Mouse (Mus musculus) cortical plate, adult 2 months (tissue): ENCODE results near the gene Plekhh2. TPM values are rescaled to one million over a fixed set of nuclear protein-coding genes. Genes with fewer than 3 reads are reported as not detected.

Source experiments
- H3K27ac ChIP-seq: fragments of 200-500 bp; 2 replicates; pipeline ENCODE4 v1.5.1; 2012; ENCODE audit warnings: low read length, control low read depth, inconsistent platforms; ENCODE audit not compliant: insufficient read depth
- H3K4me1 ChIP-seq: fragments of 200-500 bp; 2 replicates; pipeline ENCODE4 v1.6.1; 2011; ENCODE audit warnings: low read length; ENCODE audit not compliant: control insufficient read depth, insufficient read depth
- H3K4me3 ChIP-seq: fragments of 200-500 bp; 2 replicates; pipeline ENCODE4 v1.5.1; 2011; ENCODE audit warnings: mild to moderate bottlenecking, low read length, control low read depth; ENCODE audit not compliant: insufficient read depth
- CTCF ChIP-seq: fragments of 200-500 bp; IDR thresholded peaks from 2 replicates; pipeline ENCODE4 v1.5.1; 2011; ENCODE audit warnings: mild to moderate bottlenecking, control low read depth, low read length; ENCODE audit not compliant: insufficient read depth; ENCODE audit errors: extremely low read depth
- POLR2A ChIP-seq: fragments of 200-500 bp; IDR thresholded peaks from 2 replicates; pipeline ENCODE4 v1.6.1; 2011; ENCODE audit warnings: mild to moderate bottlenecking, low read length, control low read depth; ENCODE audit not compliant: insufficient read depth; ENCODE audit errors: extremely low read depth
- polyA plus RNA-seq: library from polyadenylated mRNA; depleted of rRNA; stranded (reverse); fragments of >200 nt; gene quantifications from 2 replicates; pipeline ENCODE4 v1.2.3, GENCODE M21; 2012

Plekhh2 gene
- polyA plus RNA-seq, 1 experiment, result 4.8 TPM

DNA sequence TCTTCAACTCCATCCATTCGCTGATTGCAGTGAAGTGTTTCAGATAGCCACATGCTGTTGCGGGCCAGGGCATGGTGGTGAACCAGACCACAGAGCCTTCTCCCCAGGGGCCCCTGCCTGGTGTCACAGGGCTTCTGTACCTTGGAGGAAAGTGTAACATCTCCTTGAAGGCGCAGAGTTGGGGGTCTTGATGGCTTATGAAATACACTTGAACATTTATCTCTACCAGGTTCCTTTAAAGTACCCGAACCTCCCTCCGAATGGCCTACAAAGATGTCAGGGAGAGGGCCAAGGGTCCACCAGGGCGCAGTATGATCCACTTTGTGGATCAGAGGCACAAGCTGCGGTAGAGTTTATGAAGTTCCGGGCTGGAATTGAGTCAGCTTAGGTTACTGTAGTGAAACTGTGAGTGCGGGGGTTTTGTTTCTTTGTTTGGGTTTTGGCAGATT is 115.2 kb downstream of the Plekhh2 start:
- Histone ChIP-seq H3K4me3 (peak overlapping the region; percentile 63), H3K4me1 (no peaks in the 10 kb centered on the region; the same call in 1 of the 2 replicates), H3K27ac (no peak overlapping the region)
- TF ChIP-seq POLR2A (no peak), CTCF (no peak)

DNA sequence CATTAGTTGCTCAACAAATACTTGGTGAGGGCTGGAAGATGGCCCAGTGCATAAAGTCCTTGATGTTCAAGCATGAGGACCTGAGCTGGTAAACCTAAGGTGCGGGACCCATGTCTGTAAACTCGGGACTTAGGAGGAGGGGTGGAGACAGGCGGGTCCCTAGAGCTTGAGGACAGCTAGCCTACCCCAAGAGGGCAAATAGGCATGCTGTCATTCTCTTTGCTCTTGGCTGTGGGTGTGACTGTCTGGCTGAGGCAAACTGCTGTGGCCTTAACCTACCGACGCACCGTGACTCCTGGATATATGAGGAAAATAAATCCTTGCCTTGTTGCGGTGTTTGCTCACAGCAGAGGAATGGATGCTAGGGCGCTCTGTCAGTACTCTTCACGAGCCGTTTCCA is 116.0 kb downstream of the Plekhh2 start:
- Histone ChIP-seq H3K27ac (no peak overlapping the region), H3K4me1 (no peaks in the 10 kb centered on the region; the same call in 1 of the 2 replicates), H3K4me3 (no peak overlapping the region)
- TF ChIP-seq POLR2A, result no peak
- TF ChIP-seq CTCF, result no peak

DNA sequence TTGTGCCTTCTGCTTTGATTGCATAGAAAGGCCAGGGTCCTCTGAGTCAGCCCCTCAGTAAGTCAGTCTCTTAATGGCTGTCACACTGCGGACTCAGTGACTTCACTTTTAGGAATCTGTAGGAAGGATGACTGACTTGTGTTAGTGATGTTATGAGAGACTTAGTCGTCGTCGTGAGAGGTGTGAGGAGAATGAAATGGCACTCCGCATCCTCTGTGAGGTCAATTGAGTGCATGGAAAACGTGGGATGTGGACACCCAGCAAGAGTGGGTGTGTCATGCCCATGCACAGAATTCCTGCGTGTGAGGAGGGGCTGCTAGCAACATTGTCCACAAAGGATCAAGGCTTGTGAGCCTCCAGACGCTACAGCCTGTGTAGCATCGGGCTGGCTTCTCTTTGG is 116.9 kb downstream of the Plekhh2 start:
- H3K27ac ChIP-seq, result no peak overlapping the region
- no peak overlapping the region for H3K4me3 ChIP-seq
- TF ChIP-seq POLR2A (no peak), CTCF (no peak)
- H3K4me1 ChIP-seq, result no peaks in the 10 kb centered on the region; the same call in 1 of the 2 replicates

DNA sequence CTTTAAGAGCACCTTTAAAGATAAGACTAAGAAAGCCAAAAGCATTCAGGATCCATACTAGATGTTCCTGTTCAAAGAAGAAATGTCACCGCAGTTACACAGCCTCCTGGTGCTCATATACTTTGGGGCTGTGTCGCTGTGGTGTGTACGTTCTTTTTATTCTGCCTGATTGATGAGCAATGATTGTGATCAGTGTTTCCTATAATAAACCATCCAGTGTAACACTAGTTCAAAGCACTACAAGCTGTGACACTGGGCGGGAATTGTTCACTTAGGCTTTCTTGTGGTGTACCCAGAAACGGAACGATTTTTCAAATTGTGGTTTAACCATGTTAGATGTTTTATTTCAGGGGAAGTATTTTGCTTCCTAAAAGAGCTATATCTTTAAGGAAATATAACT is 120.1 kb downstream of the Plekhh2 start:
- Histone ChIP-seq H3K4me1 (no peaks in the 10 kb centered on the region; the same call in 1 of the 2 replicates), H3K4me3 (no peak overlapping the region), H3K27ac (no peak overlapping the region)
- TF ChIP-seq POLR2A, result no peak
- TF ChIP-seq CTCF, result no peak

DNA sequence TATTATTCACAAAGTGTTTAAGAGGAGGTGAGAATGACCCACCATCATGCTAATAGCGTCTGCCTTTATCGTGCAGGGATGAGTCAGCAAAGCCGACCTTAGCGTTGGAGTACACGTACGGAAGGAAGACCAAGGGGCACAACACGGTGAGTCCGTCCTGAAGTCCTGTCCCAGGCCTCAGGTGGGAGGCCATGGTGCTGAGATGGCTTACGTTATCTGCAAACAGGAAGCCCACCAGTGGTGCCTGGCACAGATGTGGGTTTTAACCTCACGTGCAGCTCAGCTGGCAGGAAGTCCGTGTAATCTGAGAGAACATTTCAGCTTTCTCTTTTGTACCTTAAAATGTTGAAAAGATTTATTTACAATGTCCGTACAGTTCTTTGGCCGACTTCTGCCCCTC is 121.7 kb downstream of the Plekhh2 start:
- Histone ChIP-seq H3K27ac (no peak overlapping the region), H3K4me3 (no peak overlapping the region), H3K4me1 (no peaks in the 10 kb centered on the region)
- TF ChIP-seq CTCF (no peak), POLR2A (no peak)

DNA sequence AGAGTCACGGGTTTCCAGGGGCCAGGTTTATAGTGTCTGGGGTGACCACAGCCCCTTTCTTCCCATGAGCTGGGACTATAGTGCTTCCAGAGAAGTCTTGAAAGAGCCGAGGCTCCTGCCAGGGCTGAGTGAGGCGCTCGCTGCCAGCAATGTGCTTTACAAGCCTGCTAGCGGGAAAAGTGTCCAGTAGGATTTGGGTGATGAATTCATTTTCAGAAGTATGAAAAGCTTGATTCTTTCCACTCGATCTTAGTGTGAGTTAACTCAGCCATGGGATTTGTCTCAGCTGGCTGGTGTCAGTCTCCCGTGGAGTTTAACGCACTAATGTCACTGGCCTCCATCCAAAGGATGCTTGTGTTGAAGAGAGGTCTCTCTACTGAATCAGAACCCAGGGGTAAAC is 124.6 kb downstream of the Plekhh2 start:
- TF ChIP-seq CTCF, result no peak
- no peak for TF ChIP-seq POLR2A
- Histone ChIP-seq H3K27ac (no peak overlapping the region), H3K4me3 (no peak overlapping the region), H3K4me1 (no peaks in the 10 kb centered on the region)

DNA sequence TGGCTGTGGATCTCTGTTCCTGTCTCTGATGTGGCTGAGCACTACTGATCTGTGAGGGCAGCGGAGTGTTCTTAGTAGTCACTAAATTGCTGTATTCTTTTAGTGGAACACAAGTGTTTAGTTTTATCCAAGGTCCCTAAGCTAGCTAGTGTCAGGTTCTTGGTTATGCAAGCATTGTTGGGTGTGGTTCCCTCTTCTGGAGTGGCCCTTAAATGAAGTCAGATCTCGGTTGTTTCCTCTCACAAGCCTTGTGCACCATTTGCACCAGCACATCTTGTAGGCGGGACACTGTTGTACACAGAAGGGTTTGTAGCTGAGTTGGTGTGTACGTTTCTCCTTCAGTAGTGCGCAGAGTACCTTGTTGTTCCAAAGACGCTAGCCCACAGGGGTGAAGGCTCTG is 126.3 kb downstream of the Plekhh2 start:
- no peak overlapping the region for H3K4me3 ChIP-seq
- H3K27ac ChIP-seq, result no peak overlapping the region
- H3K4me1 ChIP-seq, result peaks cover 4% of the 10 kb centered on the region; the same call in 1 of the 2 replicates
- no peak for TF ChIP-seq CTCF
- no peak for TF ChIP-seq POLR2A

DNA sequence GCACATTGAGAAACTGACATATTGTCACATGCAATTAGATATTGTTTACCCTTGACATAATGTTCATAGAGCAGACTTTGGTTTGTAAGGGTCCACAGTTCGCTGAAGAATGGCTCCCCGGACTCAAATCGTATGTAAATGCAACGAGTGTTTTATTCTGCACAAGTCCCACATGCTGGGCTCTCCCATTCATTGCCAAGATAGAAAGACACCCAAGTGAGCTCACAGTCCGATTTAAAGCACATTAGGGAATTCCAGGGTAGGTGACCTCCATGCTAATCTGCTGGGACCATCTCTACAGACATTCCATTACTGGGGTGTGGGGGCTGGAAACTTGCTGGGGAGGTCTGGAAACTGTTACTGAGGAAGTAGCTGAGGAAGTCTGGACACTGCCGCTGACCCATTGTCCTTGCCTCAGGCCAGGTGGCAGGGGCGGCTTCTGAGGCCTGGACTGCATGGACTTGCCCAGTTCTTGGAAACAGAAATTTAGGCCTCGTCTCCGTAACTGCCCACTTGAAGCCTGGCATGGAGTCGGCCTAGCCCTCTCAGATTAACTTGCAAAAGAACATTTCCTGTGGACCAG is 128.2 kb downstream of the Plekhh2 start:
- TF ChIP-seq CTCF (no peak), POLR2A (no peak)
- Histone ChIP-seq H3K27ac (no peak overlapping the region), H3K4me3 (no peak overlapping the region), H3K4me1 (peaks cover 4% of the 10 kb centered on the region; the same call in 1 of the 2 replicates)

DNA sequence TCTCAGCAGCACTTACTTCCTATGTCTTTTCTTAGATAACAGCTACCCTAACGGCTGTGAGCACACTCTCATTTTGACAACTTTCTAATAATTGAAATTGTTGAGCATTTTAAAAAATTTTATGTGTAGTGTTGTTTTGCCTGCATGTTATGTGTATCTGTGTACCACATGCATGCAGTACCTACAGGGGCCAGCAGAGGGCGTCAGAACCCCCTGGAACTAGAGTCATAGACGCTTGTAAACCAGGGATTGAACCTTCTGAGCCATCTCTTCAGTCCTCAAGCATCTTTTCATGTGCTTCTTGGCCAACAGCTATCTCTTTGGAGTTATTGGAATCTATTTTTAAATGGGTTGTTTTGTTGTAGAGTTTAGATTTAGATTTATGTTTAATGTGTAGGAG is 130.2 kb downstream of the Plekhh2 start:
- Histone ChIP-seq H3K27ac (no peak overlapping the region), H3K4me3 (no peak overlapping the region), H3K4me1 (peaks cover 7% of the 10 kb centered on the region; the same call in 1 of the 2 replicates)
- TF ChIP-seq POLR2A (no peak), CTCF (peak; percentile 62)

DNA sequence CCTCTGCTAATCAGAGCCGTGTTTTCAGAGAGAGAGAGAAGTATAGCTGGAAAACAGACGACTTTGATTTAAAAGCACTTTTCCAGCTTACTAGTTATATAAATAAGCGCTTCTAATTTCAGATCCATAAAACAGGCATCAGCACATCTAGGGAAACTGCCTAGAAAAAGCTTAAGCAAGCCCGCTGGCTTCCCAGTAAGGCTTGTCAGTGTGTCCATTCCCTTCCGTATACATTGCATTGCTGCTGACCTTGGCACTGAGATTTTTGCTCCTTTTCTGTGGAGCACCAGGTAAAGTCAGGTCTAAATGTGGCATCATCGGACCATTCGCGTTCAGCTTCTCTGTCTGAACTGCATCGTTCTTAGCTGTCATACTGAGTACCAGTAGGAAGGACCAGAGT is 130.6 kb downstream of the Plekhh2 start:
- H3K27ac ChIP-seq, result no peak overlapping the region
- peaks cover 7% of the 10 kb centered on the region; the same call in 1 of the 2 replicates for H3K4me1 ChIP-seq
- TF ChIP-seq CTCF, result no peak
- no peak for TF ChIP-seq POLR2A
- no peak overlapping the region for H3K4me3 ChIP-seq
